Mouse (Mus musculus): ENCODE data around the gene Rcan2.
A peak's percentile ranks its signal among the peaks of the same experiment; 100 is the strongest.

DNA sequence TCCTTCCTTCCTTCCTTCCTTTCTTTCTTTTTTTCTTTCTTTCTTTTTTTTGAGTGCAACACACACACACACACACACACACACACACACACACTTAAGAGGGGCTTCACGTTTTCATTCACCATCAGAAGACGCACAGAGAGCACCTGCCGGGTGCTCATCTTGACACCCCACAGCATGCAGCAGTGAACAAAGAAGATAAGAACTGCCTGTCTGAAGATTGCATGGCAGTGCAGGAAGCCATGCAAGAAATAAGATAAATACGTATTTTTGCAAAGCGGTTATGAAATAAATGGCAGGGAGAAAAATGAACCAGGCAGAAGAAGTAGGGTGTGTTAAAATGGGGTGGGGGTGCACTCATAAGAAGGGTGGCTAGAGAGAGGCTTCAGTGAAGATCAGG lies 116.0 kb downstream of the Rcan2 start:
- TF ChIP-seq EP300 (IDR thresholded peaks at IDR 0.05; ENCODE audit: low read depth) (peak; percentile 41; the same call in 1 of the 2 replicates), CTCF (IDR thresholded peaks at IDR 0.05; ENCODE audit: low read depth) (no peak)
